Mouse (Mus musculus) embryonic facial prominence, embryonic 13.5 days (tissue): Measurements from ENCODE around the gene Gal3st2. TPM values are rescaled to one million over a fixed set of nuclear protein-coding genes. Genes with fewer than 3 reads are reported as not detected.
"Not testable (repeated sequence)": the region's sequence is repeated elsewhere in the genome, so short reads cannot be mapped to it uniquely, and the experiment has no call there.

Experiments
- ATAC-seq: fragments of 200-750 bp; cut with Nextera tagmentation; 2 replicates; pipeline ENCODE4 v1.8.0; 2017; ENCODE audit warnings: low read depth; ENCODE audit not compliant: insufficient number of reproducible peaks, insufficient read depth, low FRiP score, low TSS enrichment
- H3K27ac ChIP-seq: fragments of 300-500 bp; sonication (generic); 2 replicates; pipeline ENCODE4 v1.5.1; 2015; ENCODE audit warnings: moderate library complexity, mild to moderate bottlenecking, inconsistent platforms
- H3K27me3 ChIP-seq: fragments of 300-500 bp; sonication (generic); 2 replicates; pipeline ENCODE4 v1.6.1; 2015; ENCODE audit warnings: mild to moderate bottlenecking, inconsistent platforms
- H3K36me3 ChIP-seq: fragments of 300-500 bp; sonication (generic); 2 replicates; pipeline ENCODE4 v1.6.1; 2015; ENCODE audit warnings: mild to moderate bottlenecking, inconsistent platforms
- H3K4me1 ChIP-seq: fragments of 300-500 bp; sonication (generic); 2 replicates; pipeline ENCODE4 v1.6.1; 2015; ENCODE audit warnings: inconsistent platforms
- H3K4me2 ChIP-seq: fragments of 300-500 bp; sonication (generic); 2 replicates; pipeline ENCODE4 v1.6.1; 2015; ENCODE audit warnings: moderate library complexity, mild to moderate bottlenecking, inconsistent platforms
- H3K4me3 ChIP-seq: fragments of 300-500 bp; sonication (generic); 2 replicates; pipeline ENCODE4 v1.5.1; 2015; ENCODE audit warnings: mild to moderate bottlenecking, inconsistent platforms
- H3K9ac ChIP-seq: fragments of 300-500 bp; sonication (generic); 2 replicates; pipeline ENCODE4 v1.6.1; 2015; ENCODE audit warnings: mild to moderate bottlenecking, inconsistent platforms
- H3K9me3 ChIP-seq: fragments of 300-500 bp; sonication (generic); 2 replicates; pipeline ENCODE4 v1.6.1; 2016; ENCODE audit warnings: inconsistent platforms
- WGBS: fragments of 180-500 bp; shearing (Covaris S2); methylation state at CpG from one replicate; pipeline ENCODE4 v1.1.7; 2015; ENCODE audit warnings: mixed read lengths; 5-methylcytosine and 5-hydroxymethylcytosine counted together
- polyA plus RNA-seq: library from polyadenylated mRNA; unstranded; fragments of >200 nt; fragmentation: Nextera tagmentation; extraction: Ambion mirVana; gene quantifications from 2 replicates; pipeline ENCODE4 v1.2.1, GENCODE M21; 2015

The Gal3st2 gene
- polyA plus RNA-seq, 1 experiment from 2014 or later: not detected

GRCm38 (mm10) chr1:93834671-93835150 lies 26.4 kb upstream of the Gal3st2 start:
- peak; percentile 3; the same call in 1 of the 2 replicates for ATAC-seq
- H3K9ac ChIP-seq: no peak overlapping the region
- no peak overlapping the region for H3K4me3 ChIP-seq
- H3K4me2 ChIP-seq: no peak overlapping the region
- no peaks in the 10 kb centered on the region for H3K4me1 ChIP-seq
- H3K36me3 ChIP-seq: peaks cover 34% of the 10 kb centered on the region
- no peaks in the 10 kb centered on the region for H3K27me3 ChIP-seq
- 87% methylated on average over 7 of the region's 7 CpGs for WGBS
- H3K27ac ChIP-seq: no peak overlapping the region
- H3K9me3 ChIP-seq: no peaks in the 10 kb centered on the region

GRCm38 (mm10) chr1:93835211-93835610 lies 25.9 kb upstream of the Gal3st2 start:
- H3K4me2 ChIP-seq: no peak overlapping the region
- whole genome bisulfite sequencing: 90% methylated on average over 4 of the region's 4 CpGs
- no peak overlapping the region for H3K9ac ChIP-seq
- no peaks in the 10 kb centered on the region for H3K27me3 ChIP-seq
- no peak overlapping the region for H3K4me3 ChIP-seq
- no peaks in the 10 kb centered on the region for H3K4me1 ChIP-seq
- H3K9me3 ChIP-seq: no peaks in the 10 kb centered on the region
- H3K36me3 ChIP-seq: peaks cover 34% of the 10 kb centered on the region
- peak; percentile 56 for ATAC-seq
- H3K27ac ChIP-seq: no peak overlapping the region

GRCm38 (mm10) chr1:93835876-93836531 lies 25.1 kb upstream of the Gal3st2 start:
- H3K36me3 ChIP-seq: peaks cover 34% of the 10 kb centered on the region
- H3K9me3 ChIP-seq: no peaks in the 10 kb centered on the region
- no peak overlapping the region for H3K4me3 ChIP-seq
- no peak overlapping the region for H3K4me2 ChIP-seq
- H3K9ac ChIP-seq: no peak overlapping the region
- H3K27ac ChIP-seq: no peak overlapping the region
- no peak for ATAC-seq
- no peaks in the 10 kb centered on the region for H3K27me3 ChIP-seq
- H3K4me1 ChIP-seq: no peaks in the 10 kb centered on the region
- WGBS: 91% methylated on average over 6 of the region's 6 CpGs

- Histone ChIP-seq H3K9ac (no peak overlapping the region), H3K27me3 (no peaks in the 10 kb centered on the region), H3K9me3 (no peaks in the 10 kb centered on the region), H3K4me2 (no peak overlapping the region), H3K36me3 (peaks cover 34% of the 10 kb centered on the region), H3K4me3 (no peak overlapping the region), H3K27ac (no peak overlapping the region), H3K4me1 (no peaks in the 10 kb centered on the region)
- WGBS: 78% methylated on average over 2 of the region's 2 CpGs
- ATAC-seq: no peak
These were observed 24.6 kb upstream of the Gal3st2 start for GRCm38 (mm10) chr1:93836532-93836913.

- no peak overlapping the region for H3K4me3 ChIP-seq
- 91% methylated on average over 8 of the region's 8 CpGs for WGBS
- no peaks in the 10 kb centered on the region for H3K4me1 ChIP-seq
- no peak overlapping the region for H3K4me2 ChIP-seq
- no peaks in the 10 kb centered on the region for H3K9me3 ChIP-seq
- H3K36me3 ChIP-seq: peaks cover 34% of the 10 kb centered on the region
- ATAC-seq: no peak
- no peaks in the 10 kb centered on the region for H3K27me3 ChIP-seq
- H3K27ac ChIP-seq: no peak overlapping the region
- H3K9ac ChIP-seq: no peak overlapping the region
These were observed 23.8 kb upstream of the Gal3st2 start for GRCm38 (mm10) chr1:93837335-93837734.

GRCm38 (mm10) chr1:93838569-93838968 lies 22.5 kb upstream of the Gal3st2 start:
- not testable (repeated sequence) for H3K4me3 ChIP-seq, H3K4me1 ChIP-seq, ATAC-seq, H3K9me3 ChIP-seq, H3K4me2 ChIP-seq, H3K27me3 ChIP-seq, H3K9ac ChIP-seq, H3K27ac ChIP-seq
- 90% methylated on average over 8 of the region's 8 CpGs for WGBS
- peaks cover 34% of the 10 kb centered on the region for H3K36me3 ChIP-seq

GRCm38 (mm10) chr1:93845766-93846366 lies 15.2 kb upstream of the Gal3st2 start:
- not testable (repeated sequence) for H3K27me3 ChIP-seq, H3K27ac ChIP-seq, H3K4me1 ChIP-seq, H3K4me2 ChIP-seq, H3K9me3 ChIP-seq, H3K36me3 ChIP-seq, H3K9ac ChIP-seq, H3K4me3 ChIP-seq, ATAC-seq
- 64% methylated on average over 1 of the region's 3 CpGs for WGBS

- not testable (repeated sequence) for H3K27me3 ChIP-seq, H3K4me2 ChIP-seq, H3K4me1 ChIP-seq, ATAC-seq, H3K27ac ChIP-seq, H3K4me3 ChIP-seq, H3K9ac ChIP-seq, H3K9me3 ChIP-seq
- 87% methylated on average over 4 of the region's 4 CpGs for WGBS
- peaks cover 10% of the 10 kb centered on the region; the same call in 1 of the 2 replicates for H3K36me3 ChIP-seq
These were observed 5.3 kb upstream of the Gal3st2 start for GRCm38 (mm10) chr1:93855790-93856189.

- no peak for ATAC-seq
- no peak overlapping the region for H3K27ac ChIP-seq
- H3K27me3 ChIP-seq: no peaks in the 10 kb centered on the region
- no peak overlapping the region for H3K9ac ChIP-seq
- 86% methylated on average over 6 of the region's 6 CpGs for WGBS
- no peaks in the 10 kb centered on the region for H3K4me1 ChIP-seq
- no peaks in the 10 kb centered on the region for H3K9me3 ChIP-seq
- no peaks in the 10 kb centered on the region for H3K36me3 ChIP-seq
- no peak overlapping the region for H3K4me2 ChIP-seq
- H3K4me3 ChIP-seq: no peak overlapping the region
These were observed 3.7 kb upstream of the Gal3st2 start for GRCm38 (mm10) chr1:93857370-93857769.

- Histone ChIP-seq H3K9ac (no peak overlapping the region), H3K4me1 (no peaks in the 10 kb centered on the region), H3K9me3 (no peaks in the 10 kb centered on the region), H3K36me3 (no peaks in the 10 kb centered on the region), H3K4me2 (no peak overlapping the region), H3K27me3 (no peaks in the 10 kb centered on the region), H3K27ac (no peak overlapping the region), H3K4me3 (no peak overlapping the region)
- 91% methylated on average over 3 of the region's 3 CpGs for WGBS
- no peak for ATAC-seq
These were observed 3.1 kb upstream of the Gal3st2 start for GRCm38 (mm10) chr1:93857991-93858390.

- Histone ChIP-seq H3K9ac (no peak overlapping the region), H3K4me2 (no peak overlapping the region), H3K9me3 (no peaks in the 10 kb centered on the region), H3K27ac (no peak overlapping the region), H3K36me3 (no peaks in the 10 kb centered on the region), H3K4me1 (no peaks in the 10 kb centered on the region), H3K4me3 (no peak overlapping the region), H3K27me3 (no peaks in the 10 kb centered on the region)
- ATAC-seq: no peak
These were observed 1.5 kb upstream of the Gal3st2 start for GRCm38 (mm10) chr1:93859619-93860018.

- H3K4me2 ChIP-seq, ATAC-seq: not testable (repeated sequence)
- WGBS: 60% methylated on average over 1 of the region's 1 CpGs
These were observed 10.5 kb downstream of the Gal3st2 start for GRCm38 (mm10) chr1:93871594-93872105.

More at GRCm38 (mm10) chr1:93871594-93872105, 10.5 kb downstream of the Gal3st2 start:
- H3K27me3 ChIP-seq, H3K9me3 ChIP-seq, H3K9ac ChIP-seq, H3K4me1 ChIP-seq, H3K27ac ChIP-seq, H3K4me3 ChIP-seq, H3K36me3 ChIP-seq: not testable (repeated sequence)
